Mouse (Mus musculus): ENCODE data around the gene Mettl25.

DNA sequence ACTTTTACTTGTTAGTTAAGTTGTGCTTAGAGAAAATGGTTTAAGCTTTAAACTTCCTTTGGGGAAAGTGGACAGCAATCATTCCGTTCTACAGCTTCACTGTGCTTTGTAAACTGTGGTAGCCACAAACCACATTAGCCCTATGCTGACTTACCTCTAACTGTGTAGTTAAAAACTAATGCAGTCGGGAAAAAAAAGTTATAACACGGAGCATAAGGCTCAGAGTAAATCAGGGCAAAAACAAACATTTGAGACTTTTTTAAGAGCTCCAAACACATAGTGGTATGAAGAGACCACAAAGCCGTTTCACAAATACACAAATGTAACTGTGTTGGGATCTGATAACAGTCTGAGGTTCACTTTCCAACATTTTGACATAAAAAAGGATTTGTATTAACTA is 126.8 kb downstream of the Mettl25 start:
- no peak for TF ChIP-seq CTCF (IDR thresholded peaks at IDR 0.05; ENCODE audit: insufficient read depth, low read length)
- no peak for TF ChIP-seq POLR2A (IDR thresholded peaks at IDR 0.05; ENCODE audit: borderline replicate concordance, extremely low read depth, low read depth, low read length)
